Mouse (Mus musculus) lung, embryonic 16.5 days (tissue): ENCODE results near the gene Gabrr2. TPM values are rescaled to one million over a fixed set of nuclear protein-coding genes. Genes with fewer than 3 reads are reported as not detected.

Experiments used
- ATAC-seq: fragments of 200-750 bp; cut with Nextera tagmentation; 2 replicates; pipeline ENCODE4 v1.8.0; 2017; ENCODE audit warnings: low read depth, mild to moderate bottlenecking, moderate library complexity
- H3K27ac ChIP-seq: fragments of 300-500 bp; sonication (generic); 2 replicates; pipeline ENCODE4 v1.5.1; 2014; ENCODE audit warnings: mild to moderate bottlenecking, control low read depth, low read length
- H3K27me3 ChIP-seq: fragments of 300-500 bp; sonication (generic); 2 replicates; pipeline ENCODE4 v1.6.1; 2014; ENCODE audit warnings: low read depth, low read length, mixed read lengths; ENCODE audit not compliant: control insufficient read depth, insufficient read depth
- H3K36me3 ChIP-seq: fragments of 300-500 bp; sonication (generic); 2 replicates; pipeline ENCODE4 v1.6.1; 2014; ENCODE audit warnings: low read length; ENCODE audit not compliant: control insufficient read depth, insufficient read depth
- H3K4me1 ChIP-seq: fragments of 300-500 bp; sonication (generic); replicated peaks from 2 replicates; pipeline ENCODE4 v1.6.1; 2014; ENCODE audit warnings: low read length, mixed read lengths; ENCODE audit not compliant: control insufficient read depth, insufficient read depth
- H3K4me2 ChIP-seq: fragments of 300-500 bp; sonication (generic); 2 replicates; pipeline ENCODE4 v1.6.1; 2014; ENCODE audit warnings: low read depth, low read length, control low read depth
- H3K4me3 ChIP-seq: fragments of 300-500 bp; sonication (generic); 2 replicates; pipeline ENCODE4 v1.5.1; 2014; ENCODE audit warnings: mild to moderate bottlenecking, low read length, control low read depth
- H3K9ac ChIP-seq: fragments of 300-500 bp; sonication (generic); 2 replicates; pipeline ENCODE4 v1.6.1; 2014; ENCODE audit warnings: low read length, control low read depth
- H3K9me3 ChIP-seq: fragments of 300-500 bp; sonication (generic); 2 replicates; pipeline ENCODE4 v1.6.1; 2016; ENCODE audit warnings: low read length; ENCODE audit not compliant: control insufficient read depth
- WGBS: fragments of 180-500 bp; shearing (Covaris S2); extraction: QIAGEN DNeasy Blood & Tissue Kit; methylation state at CpG from one replicate; pipeline ENCODE4 v1.1.7; 2014; 5-methylcytosine and 5-hydroxymethylcytosine counted together
- polyA plus RNA-seq: library from polyadenylated mRNA; unstranded; fragments of >200 nt; fragmentation: Nextera tagmentation; extraction: Ambion mirVana; gene quantifications from 2 replicates; pipeline ENCODE4 v1.2.1, GENCODE M21; 2015

The Gabrr2 gene
- 0.10 and 0.20 TPM in 2 replicates for polyA plus RNA-seq

DNA sequence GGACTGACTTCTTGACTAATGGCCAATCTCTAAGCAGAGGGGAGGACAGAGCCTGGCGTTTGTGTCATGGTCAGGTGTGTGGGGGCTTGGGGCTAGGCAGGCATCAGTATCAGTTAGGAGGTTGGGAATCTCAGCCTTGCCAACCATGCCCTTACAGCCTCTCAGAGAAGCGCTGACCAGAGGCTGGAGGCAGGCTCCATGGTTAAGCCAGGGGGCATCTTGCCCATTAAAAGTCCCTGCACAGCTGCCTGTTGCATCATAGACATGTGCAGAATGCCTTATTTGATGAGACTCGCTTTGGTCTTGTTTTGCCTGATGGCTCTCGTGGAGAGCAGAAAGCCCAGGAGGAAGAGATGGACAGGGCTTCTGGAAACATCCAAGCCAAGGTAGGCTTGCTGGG is at the start of gene Gabrr2:
TSS of gene Gabrr2 (plus strand) at position 19 of the 400 bp plus-strand sequence.
- H3K27ac ChIP-seq, result no peak within 1 kb of the TSS
- H3K4me2 ChIP-seq, result no peak within 1 kb of the TSS
- H3K4me1 ChIP-seq, result peaks cover 6% of the 10 kb centered on the region; the same call in 1 of the 2 replicates
- no peaks in the 10 kb centered on the region for H3K36me3 ChIP-seq
- no peaks in the 10 kb centered on the region for H3K9me3 ChIP-seq
- no peak within 1 kb of the TSS for H3K9ac ChIP-seq
- H3K27me3 ChIP-seq, result no peaks in the 10 kb centered on the region
- WGBS, result 81% methylated on average over 4 of the region's 4 CpGs
- no peak within 1 kb of the TSS for H3K4me3 ChIP-seq
- no peak for ATAC-seq

DNA sequence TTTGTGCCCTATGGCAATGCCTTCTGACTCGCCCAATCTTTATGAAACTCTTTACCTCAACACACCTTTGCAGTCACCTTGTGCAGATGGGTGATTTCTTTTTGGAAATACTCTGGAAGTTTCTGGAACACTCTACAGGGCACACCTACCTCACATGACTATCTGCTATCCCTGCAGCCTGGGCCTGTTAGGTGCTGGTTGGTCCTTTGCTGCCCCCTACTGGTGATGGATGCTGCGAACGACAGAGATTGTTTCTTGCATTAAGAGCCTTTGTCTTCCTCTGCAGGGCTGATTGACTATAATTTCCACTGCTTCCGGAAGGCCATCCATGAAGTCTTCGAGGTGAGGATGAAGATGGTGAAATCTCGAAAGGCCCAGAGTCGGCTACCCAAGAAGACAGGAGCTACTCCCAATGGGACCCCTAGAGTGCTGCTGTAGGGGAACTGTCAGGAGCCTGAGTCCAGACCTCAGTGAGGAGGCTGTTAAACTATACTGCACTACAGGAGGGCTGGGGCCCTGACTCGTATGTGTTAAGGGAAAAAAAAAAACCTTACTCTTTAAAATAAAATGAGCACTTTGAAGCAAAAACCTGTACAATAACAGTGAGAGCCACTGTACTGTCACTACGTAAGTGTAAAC is 44.3 kb upstream of the Gabrr2 start:
- H3K4me1 ChIP-seq, result no peaks in the 10 kb centered on the region
- no peak overlapping the region for H3K27ac ChIP-seq
- WGBS, result 38% methylated on average over 9 of the region's 9 CpGs
- no peak overlapping the region for H3K4me3 ChIP-seq
- no peaks in the 10 kb centered on the region for H3K9me3 ChIP-seq
- H3K36me3 ChIP-seq, result no peaks in the 10 kb centered on the region
- peak; percentile 76; the same call in 1 of the 2 replicates for ATAC-seq
- no peaks in the 10 kb centered on the region for H3K27me3 ChIP-seq
- H3K9ac ChIP-seq, result no peak overlapping the region
- no peak overlapping the region for H3K4me2 ChIP-seq

DNA sequence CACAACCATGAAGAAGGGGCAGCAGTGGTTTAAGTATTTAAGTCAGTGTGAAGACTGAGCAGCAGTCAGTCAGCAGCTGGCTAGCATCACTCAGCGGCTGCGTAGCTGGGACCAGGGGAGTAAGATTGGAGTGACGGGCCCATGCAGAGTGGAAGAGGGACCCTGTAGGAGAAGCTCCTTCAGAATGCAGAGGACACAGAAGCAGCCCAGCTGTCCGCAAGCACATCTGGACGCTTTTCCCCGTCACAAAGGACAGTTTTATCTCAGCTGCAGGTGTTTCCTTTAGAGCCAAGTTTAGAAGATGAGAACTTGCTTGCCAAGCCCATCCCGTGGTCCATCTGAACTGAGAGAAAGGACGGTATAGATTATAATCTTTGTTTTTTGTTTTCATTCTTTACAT is 38.4 kb upstream of the Gabrr2 start:
- Histone ChIP-seq H3K27me3 (no peaks in the 10 kb centered on the region), H3K27ac (no peak overlapping the region), H3K4me1 (0 out of 2 replicates have a peak, but pooled peaks cover 2% of the 10 kb centered on the region), H3K4me2 (no peak overlapping the region), H3K9ac (no peak overlapping the region), H3K36me3 (no peaks in the 10 kb centered on the region), H3K9me3 (no peaks in the 10 kb centered on the region), H3K4me3 (no peak overlapping the region)
- WGBS, result 40% methylated on average over 8 of the region's 8 CpGs
- ATAC-seq, result peak; percentile 84

DNA sequence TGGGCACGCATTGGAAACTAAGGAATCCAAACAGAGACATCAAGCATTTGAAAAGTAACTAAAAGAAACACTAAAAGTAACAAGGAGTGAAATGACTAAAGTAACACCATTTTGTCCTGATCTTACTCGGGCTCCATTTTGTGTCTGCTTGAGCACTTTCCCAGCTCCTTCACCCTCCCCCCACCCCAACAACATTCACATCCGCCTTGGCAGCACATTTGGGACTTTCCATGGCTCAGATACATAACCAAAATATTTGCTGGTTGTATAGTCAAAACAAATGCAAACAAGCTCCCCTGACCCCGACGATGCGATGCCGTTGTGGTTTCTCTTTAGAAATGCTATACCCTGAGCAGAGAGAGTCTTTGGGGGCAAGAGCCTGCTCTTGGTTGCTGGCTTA is 33.7 kb upstream of the Gabrr2 start:
- ATAC-seq, result no peak
- Histone ChIP-seq H3K9me3 (no peaks in the 10 kb centered on the region), H3K4me2 (no peak overlapping the region), H3K36me3 (no peaks in the 10 kb centered on the region), H3K9ac (no peak overlapping the region), H3K27ac (no peak overlapping the region), H3K4me3 (no peak overlapping the region), H3K4me1 (peaks cover 19% of the 10 kb centered on the region), H3K27me3 (no peaks in the 10 kb centered on the region)
- WGBS, result 74% methylated on average over 7 of the region's 7 CpGs

DNA sequence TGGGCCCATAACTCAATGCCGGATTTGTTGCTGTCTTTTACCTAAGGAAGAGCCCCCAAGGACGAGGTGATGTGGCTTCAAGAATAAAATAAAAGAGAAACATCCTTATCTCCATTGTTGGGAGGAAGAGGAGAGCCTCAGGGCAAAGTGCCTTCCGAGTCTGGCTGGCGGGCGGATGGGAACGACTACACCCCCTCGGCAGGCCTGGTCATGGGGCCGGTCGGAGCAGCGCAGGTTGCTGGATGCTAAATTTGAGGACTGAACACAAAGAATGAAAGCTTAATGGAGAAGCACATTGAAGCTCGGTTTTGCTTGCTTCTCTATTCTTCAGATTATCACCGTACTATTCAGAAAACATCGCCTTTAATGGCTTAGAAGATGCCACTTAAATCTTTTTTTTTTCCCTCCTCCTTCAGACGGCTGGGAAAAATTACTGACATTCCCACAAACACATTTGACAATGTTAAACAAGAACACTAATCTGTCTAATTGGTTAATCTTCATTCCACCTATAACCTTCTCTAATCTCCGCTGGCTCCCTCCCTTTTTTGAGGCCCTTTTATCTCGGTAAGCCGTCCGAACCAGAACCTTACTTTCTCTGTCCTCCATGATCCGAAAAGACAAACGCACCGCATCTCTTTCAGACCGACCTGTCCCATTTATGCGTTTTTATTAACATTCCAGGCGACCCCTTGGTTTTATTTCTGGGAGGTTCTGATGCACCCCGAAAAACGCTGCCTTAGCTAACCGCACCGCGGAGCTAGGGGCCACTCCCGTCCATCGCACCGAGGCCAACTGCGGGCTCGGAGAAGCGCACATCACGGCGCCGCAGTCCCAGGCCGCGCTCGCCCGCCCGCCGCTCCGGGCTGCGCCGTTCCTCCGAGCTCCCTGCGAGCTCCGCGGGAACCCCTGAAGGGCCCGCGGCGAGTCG is 32.3 kb upstream of the Gabrr2 start:
- peak overlapping the region; percentile 91 for H3K27ac ChIP-seq

DNA sequence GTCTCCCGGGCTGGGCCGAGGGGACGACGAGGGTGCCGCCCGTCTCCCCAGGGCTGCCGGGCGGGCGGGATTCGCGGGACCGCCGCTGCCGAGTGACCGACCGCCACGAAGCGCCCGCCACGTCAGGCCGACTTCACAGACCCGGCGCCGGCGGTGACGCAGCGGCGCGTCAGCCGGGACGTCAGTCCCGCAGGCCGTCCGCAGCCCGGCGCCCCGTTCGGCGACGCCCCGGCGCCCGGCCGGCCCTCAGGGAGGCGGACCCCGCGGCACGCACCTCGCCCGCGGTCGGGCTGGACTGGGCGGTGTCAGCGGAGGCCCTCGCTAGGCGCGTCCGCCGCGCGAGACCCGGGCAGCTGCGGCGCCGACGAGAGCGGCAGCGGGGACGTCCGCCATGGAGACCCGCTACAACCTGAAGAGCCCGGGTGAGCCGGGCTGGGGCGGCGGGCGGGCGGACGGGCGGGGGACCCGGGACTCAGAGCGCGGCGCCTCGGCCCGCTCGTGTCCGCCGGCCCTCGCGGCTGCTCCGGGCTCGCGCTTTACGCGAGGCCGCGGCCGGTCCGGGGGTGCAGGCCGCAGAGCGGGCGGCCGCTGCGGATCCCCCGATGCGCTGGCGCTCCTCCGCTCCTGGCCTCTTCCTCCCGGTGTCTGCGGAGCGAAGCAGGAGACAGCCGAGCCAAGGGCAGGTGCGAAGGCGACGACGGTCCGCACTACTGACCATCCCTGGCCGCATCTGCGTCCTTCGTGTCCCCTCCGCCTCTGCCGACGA is 31.4 kb upstream of the Gabrr2 start, which contains the start of gene Ube2j1:
TSS of gene Ube2j1 (plus strand) at position 222 of the 766 bp plus-strand sequence.
- H3K4me2 ChIP-seq, result peak within 1 kb of the TSS; percentile 79
- peaks cover 9% of the 10 kb centered on the region; the same call in 1 of the 2 replicates for H3K36me3 ChIP-seq
- peak within 1 kb of the TSS; percentile 89 for H3K4me3 ChIP-seq
- WGBS, result under 1% methylated on average over 95 of the region's 123 CpGs
- H3K4me1 ChIP-seq, result peaks cover 21% of the 10 kb centered on the region
- peak within 1 kb of the TSS; percentile 86 for H3K9ac ChIP-seq
- no peaks in the 10 kb centered on the region for H3K27me3 ChIP-seq
- H3K9me3 ChIP-seq, result peaks cover 9% of the 10 kb centered on the region
- peak; percentile 99 for ATAC-seq
- H3K27ac ChIP-seq, result peak within 1 kb of the TSS; percentile 91

More for the DNA sequence above, 32.3 kb upstream of the Gabrr2 start:
- peak overlapping the region; percentile 79 for H3K4me2 ChIP-seq
- peaks cover 21% of the 10 kb centered on the region for H3K4me1 ChIP-seq
- H3K9me3 ChIP-seq, result peaks cover 4% of the 10 kb centered on the region
- H3K9ac ChIP-seq, result peak overlapping the region; percentile 86
- peaks cover 6% of the 10 kb centered on the region; the same call in 1 of the 2 replicates for H3K36me3 ChIP-seq
- ATAC-seq, result peak; percentile 76
- peak overlapping the region; percentile 89 for H3K4me3 ChIP-seq
- 3% methylated on average over 44 of the region's 55 CpGs for WGBS
- no peaks in the 10 kb centered on the region for H3K27me3 ChIP-seq

DNA sequence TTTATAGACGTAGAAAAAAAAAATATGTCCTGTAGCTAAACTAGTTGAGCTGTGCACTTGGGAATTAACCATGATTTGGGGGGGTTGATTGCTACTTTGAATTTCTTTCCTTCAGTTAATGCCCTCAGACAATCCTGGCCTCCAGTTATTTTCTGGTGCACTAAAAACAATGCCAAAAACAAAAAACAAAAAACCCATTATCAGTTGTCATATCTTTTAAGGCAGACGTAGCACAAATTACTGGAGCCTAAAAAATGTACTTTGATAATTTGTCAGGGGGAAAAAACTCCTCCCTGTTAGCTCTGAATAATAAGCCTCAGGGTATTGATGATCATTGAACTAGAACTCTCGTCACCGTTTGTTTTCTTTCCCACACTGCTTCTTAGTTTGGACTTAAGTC is 30.8 kb upstream of the Gabrr2 start:
- Histone ChIP-seq H3K27me3 (no peaks in the 10 kb centered on the region), H3K9ac (peak overlapping the region; percentile 86), H3K4me2 (peak overlapping the region; percentile 79), H3K4me1 (peaks cover 21% of the 10 kb centered on the region), H3K27ac (no peak overlapping the region; the same call in 1 of the 2 replicates), H3K36me3 (peaks cover 9% of the 10 kb centered on the region; the same call in 1 of the 2 replicates), H3K9me3 (peaks cover 9% of the 10 kb centered on the region), H3K4me3 (peak overlapping the region; percentile 89)
- WGBS, result 17% methylated on average over 4 of the region's 4 CpGs
- no peak for ATAC-seq

DNA sequence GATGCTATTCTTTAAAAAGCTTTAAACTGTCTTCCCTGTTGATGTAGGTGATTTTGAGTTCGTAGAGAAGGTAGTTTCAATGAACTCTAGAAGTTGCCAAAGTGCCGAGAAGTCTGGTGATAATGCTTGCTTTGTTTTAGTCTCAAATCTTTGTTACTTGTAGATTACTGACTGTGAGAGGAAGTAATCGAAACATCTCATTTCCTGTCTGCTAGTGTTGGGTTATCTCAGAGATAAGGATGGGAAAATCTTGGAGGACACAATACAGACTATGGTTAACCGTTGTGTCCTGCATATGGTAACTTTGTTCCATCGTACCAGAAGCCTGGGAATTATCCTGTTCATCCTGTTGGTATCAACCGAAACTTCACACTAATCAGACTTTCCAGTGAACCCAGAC is 29.3 kb upstream of the Gabrr2 start:
- 0 out of 2 replicates have a peak overlapping the region, but pooled peaks have one; percentile 5 for H3K4me2 ChIP-seq
- no peak for ATAC-seq

More for the DNA sequence above, 29.3 kb upstream of the Gabrr2 start:
- no peak overlapping the region for H3K27ac ChIP-seq
- H3K9me3 ChIP-seq, result peaks cover 9% of the 10 kb centered on the region
- peaks cover 14% of the 10 kb centered on the region; the same call in 1 of the 2 replicates for H3K36me3 ChIP-seq
- 44% methylated on average over 6 of the region's 6 CpGs for WGBS
- H3K9ac ChIP-seq, result no peak overlapping the region
- no peaks in the 10 kb centered on the region for H3K27me3 ChIP-seq
- peaks cover 21% of the 10 kb centered on the region for H3K4me1 ChIP-seq
- no peak overlapping the region for H3K4me3 ChIP-seq
